Mouse (Mus musculus): Measurements from ENCODE around the gene Rdm1.

Gene Rdm1

DNA sequence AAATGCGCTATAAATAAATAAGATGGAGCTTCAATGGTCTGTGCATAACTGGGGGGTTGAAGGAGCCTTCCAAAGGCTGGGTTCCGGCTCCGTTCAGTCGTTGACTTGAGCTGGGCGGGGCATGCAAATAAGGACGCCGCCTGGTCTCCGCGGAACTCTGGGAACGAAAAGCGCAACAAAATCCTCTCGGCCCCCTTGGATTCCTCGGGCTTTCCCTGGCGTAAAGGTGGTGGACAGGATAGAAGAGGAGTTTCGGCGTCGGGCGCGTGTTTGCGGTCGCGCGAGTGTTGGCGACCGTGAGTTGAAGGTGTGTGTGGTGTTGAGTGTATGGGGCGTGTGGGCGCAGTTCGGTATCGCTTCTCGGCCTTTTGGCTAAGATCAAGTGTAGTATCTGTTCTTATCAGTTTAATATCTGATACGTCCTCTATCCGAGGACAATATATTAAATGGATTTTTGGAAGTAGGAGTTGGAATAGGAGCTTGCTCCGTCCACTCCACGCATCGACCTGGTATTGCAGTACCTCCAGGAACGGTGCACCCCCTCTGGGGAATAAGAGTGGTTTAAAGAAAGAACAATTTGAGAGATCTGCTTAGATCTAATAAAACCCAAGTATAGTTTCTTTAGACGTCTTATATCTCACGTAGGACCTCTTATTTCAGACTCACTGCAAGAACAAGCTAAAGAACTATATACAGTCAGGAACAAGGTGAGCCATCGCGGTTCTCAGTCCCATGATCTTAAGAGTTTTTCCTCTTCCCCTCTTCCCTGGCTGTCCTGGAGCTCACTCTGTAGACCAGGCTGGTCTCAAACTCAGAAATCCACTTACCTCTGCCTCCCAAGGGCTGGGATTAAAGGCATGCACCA, 31.1 kb downstream of the Rdm1 start:
- peak; percentile 87 for DNase-seq

- DNase-seq = peak; percentile 31 to 76
Measured at GRCm38 (mm10) chr11:101658751-101659558, 32.0 kb downstream of the Rdm1 start.

DNA sequence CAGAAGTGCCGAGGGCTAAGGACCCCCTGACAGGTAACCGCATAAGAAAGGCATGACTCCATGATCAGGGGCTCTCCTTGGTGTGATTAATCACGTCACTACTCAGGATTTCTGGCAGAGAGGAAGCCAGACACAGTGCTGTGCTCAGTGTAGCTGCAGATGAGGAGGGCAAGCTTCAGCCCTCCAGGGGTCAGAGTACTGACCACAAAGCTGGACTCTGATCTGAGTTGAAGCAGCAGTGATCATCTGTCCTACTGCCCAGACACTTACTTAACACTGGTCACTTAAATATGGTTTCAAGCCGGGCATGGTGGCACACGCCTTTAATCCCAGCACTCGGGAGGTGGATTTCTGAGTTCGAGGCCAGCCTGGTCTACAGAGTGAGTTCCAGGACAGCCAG, 34.2 kb downstream of the Rdm1 start:
- DNase-seq = no peak

GRCm38 (mm10) chr11:101661786-101662185, 34.8 kb downstream of the Rdm1 start:
- DNase-seq = no peak

DNA sequence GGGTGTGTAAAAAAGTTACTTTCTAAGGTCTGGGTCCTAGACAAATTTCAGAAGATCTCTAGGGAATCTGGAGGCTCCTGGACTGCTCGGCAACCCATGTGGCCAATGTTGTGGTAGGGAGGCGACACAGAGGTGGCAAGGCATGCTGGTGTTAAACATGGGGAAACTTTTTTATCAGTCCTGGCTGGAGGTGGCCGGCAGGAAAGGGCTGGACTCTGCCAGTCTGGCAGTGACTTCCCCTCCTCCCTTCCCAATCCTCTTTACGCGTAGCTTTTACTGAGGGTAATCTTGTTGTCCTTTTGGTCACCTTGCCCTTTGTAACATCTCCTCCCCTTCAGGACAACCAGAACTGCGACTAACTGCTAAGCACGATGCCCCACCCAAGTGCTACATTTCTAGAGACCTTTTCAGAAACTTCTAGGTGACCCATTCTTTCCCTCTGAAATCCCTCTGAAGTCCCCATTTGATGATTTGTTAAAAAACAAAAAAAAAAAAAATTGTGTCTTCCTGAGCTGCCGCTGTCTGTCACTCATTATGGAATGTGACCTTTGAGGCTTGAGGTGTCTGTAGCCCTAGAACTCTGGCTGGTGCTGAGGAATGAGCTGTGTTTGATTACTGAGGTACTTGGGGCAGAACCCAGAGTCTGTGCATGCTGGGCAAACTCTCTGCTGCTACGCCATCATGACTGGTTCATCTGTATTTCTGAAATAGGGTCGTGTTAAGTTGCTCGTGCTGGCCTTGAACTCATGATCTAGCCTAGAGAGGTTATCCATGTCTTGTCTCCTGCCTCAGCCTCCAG, 36.4 kb downstream of the Rdm1 start:
- DNase-seq = no peak

- peak; percentile 96 to 97 for DNase-seq
Measured at GRCm38 (mm10) chr11:101664825-101665635, 38.0 kb downstream of the Rdm1 start, which contains the start of gene Arl4d. Arl4d (plus strand) TSS chr11:101665541.

DNA sequence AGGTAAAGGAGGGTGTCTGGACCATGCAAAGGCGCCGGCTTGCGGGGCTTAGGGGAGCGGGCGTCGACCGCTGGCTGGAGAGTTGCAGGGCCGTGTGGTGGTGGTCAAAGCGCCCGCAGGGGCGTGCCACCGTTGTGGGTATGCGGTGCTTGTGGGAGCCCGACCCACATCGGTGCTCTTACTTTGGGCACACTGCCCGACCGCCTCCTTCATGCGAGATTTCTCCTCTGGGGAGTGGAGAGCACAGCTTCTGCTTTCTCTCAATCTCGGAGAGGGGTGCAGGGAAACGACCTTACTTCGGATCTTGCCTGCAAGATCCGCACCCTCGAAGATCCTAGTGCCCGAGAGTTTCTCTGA, 38.6 kb downstream of the Rdm1 start:
- DNase-seq = no peak

GRCm38 (mm10) chr11:101666626-101667345, 39.8 kb downstream of the Rdm1 start:
- peak; percentile 32 to 48 for DNase-seq

- peak; percentile 51 to 74 for DNase-seq
Measured at GRCm38 (mm10) chr11:101667871-101668532, 41.0 kb downstream of the Rdm1 start.

- DNase-seq = peak; percentile 55 to 78
Measured at GRCm38 (mm10) chr11:101668546-101669261, 41.7 kb downstream of the Rdm1 start.

DNA sequence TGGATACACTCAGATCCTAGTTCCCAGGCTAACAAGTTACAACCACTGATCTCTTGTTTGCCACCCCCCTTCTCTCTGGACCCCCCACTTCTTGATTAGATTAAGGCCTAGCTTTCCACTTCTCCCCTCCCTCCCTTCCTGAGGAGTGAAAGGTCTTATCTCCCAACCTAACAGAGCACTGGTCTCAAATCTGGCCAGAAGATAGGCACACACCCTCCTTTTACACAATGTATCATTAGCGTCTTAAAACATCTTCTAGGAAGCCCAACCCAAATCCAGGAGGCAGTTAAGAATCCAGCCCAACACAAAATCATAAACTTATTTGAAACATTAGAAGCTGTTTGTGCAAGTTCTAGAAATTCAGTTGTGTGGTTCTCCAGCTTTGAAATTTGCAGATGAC, 43.3 kb downstream of the Rdm1 start:
- no peak for DNase-seq

- DNase-seq = no peak
Measured at GRCm38 (mm10) chr11:101671255-101671654, 44.3 kb downstream of the Rdm1 start.

- peak; percentile 65 to 73 for DNase-seq
Measured at GRCm38 (mm10) chr11:101673010-101673642, 46.1 kb downstream of the Rdm1 start.

GRCm38 (mm10) chr11:101674106-101674505, 47.1 kb downstream of the Rdm1 start:
- DNase-seq = no peak

GRCm38 (mm10) chr11:101675349-101675748, 48.4 kb downstream of the Rdm1 start:
- no peak for DNase-seq

DNA sequence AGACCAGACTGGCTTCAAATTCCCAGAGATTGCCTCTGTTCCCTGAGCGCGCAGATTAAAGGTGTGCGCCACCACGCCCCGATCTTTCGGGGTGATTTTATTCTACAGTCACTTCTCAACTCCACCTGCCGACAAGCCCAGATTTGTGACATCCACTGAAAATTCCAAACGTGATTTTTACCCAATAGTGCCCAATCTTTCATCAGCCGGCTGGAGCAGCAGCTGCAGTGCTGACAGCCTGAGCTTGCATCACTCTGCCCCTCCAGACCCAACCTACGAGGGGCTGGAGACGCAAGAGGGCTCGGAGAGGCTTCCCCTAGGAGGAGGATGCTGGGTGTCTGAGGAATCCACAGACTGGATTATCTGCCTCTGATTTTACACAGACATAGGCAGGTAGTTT, 50.7 kb downstream of the Rdm1 start:
- no peak for DNase-seq

GRCm38 (mm10) chr11:101678770-101679169, 51.8 kb downstream of the Rdm1 start:
- no peak for DNase-seq

- DNase-seq = peak; percentile 55 to 73
Measured at GRCm38 (mm10) chr11:101679907-101680306, 52.9 kb downstream of the Rdm1 start.

GRCm38 (mm10) chr11:101680634-101681325, 53.8 kb downstream of the Rdm1 start:
- peak in 1 of 2 experiments; percentile 21 for DNase-seq
